Mouse (Mus musculus): ENCODE measurements at regions not wholly inside any gene's neighbourhood (a gene's known extent, or its start where the extent isn't known, plus 50 kb on each side); places are given as distances from the start of the nearest gene placed in this dataset.

DNA sequence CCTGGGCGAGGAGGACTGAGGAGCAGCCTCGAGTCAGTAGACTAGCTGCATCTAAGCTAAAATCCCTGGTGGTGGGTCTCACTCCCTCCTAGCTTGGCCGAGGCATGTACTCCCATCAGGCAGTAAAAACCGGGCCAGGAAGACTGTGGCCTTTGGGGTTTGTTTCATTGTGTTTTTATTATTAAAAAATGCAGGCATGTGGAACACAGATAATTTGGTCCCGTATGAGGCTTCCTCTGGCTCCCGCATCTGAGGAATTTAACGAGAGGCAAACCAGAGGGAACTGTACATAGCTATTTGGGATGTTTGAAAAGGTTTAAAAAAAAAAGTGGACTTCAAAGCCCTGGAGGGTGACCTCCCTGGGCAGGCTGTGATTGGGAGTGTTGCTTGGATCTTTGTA is 69.1 kb upstream of the Tbx5 start:
- no peak for DNase-seq (ENCODE audit: low spot score)
- Histone ChIP-seq H3K4me3 (ENCODE audit: low read depth, low read length) (no peak overlapping the region), H3K27me3 (replicated peaks; ENCODE audit: control insufficient read depth, insufficient read depth, low read length) (no peaks in the 10 kb centered on the region; the same call in 1 of the 2 replicates), H3K27ac (ENCODE audit: low read depth) (no peak overlapping the region), H3K4me2 (ENCODE audit: low read length) (no peak overlapping the region), H3K9ac (ENCODE audit: low read length) (no peak overlapping the region), H3K36me3 (ENCODE audit: control insufficient read depth, insufficient read depth, low read length) (no peaks in the 10 kb centered on the region), H3K9me3 (ENCODE audit: control insufficient read depth, low read length) (no peaks in the 10 kb centered on the region), H3K4me1 (replicated peaks; ENCODE audit: control insufficient read depth, insufficient read depth, low read length) (no peaks in the 10 kb centered on the region)
- no peak for ATAC-seq (replicated peaks; ENCODE audit: low FRiP score, low TSS enrichment, low read depth)
- 52% methylated on average over 7 of the region's 7 CpGs for WGBS

DNA sequence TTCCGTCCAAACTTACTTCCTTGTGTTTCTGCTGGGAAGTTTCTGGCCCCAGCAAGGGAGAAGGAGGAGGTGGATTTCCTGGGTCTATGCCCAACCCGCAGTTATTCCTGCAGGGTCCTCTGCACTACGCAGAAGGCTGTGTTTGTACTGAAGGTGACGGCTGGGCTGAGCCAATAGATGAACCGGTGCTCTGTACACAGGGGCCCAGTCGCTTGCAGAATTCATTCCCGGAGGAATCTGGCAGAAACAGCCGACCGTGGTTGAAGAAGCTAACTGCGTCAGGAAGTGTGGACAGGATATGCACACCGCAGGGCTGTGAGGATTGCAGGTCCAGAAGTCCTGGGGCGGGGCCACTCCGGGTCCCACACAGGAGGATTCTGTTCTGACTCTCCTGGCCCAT is 66.1 kb upstream of the Tbx5 start:
- DNase-seq (ENCODE audit: low spot score): peak; percentile 61
- H3K9ac ChIP-seq (ENCODE audit: low read length): no peak overlapping the region
- 18% methylated on average over 13 of the region's 13 CpGs for WGBS
- no peaks in the 10 kb centered on the region for H3K4me1 ChIP-seq (replicated peaks; ENCODE audit: control insufficient read depth, insufficient read depth, low read length)
- no peaks in the 10 kb centered on the region; the same call in 1 of the 2 replicates for H3K27me3 ChIP-seq (replicated peaks; ENCODE audit: control insufficient read depth, insufficient read depth, low read length)
- H3K4me3 ChIP-seq (ENCODE audit: low read depth, low read length): no peak overlapping the region
- no peak overlapping the region for H3K4me2 ChIP-seq (ENCODE audit: low read length)
- no peaks in the 10 kb centered on the region for H3K36me3 ChIP-seq (ENCODE audit: control insufficient read depth, insufficient read depth, low read length)
- H3K9me3 ChIP-seq (ENCODE audit: control insufficient read depth, low read length): no peaks in the 10 kb centered on the region
- no peak for ATAC-seq (replicated peaks; ENCODE audit: low FRiP score, low TSS enrichment, low read depth)
- H3K27ac ChIP-seq (ENCODE audit: low read depth): no peak overlapping the region

DNA sequence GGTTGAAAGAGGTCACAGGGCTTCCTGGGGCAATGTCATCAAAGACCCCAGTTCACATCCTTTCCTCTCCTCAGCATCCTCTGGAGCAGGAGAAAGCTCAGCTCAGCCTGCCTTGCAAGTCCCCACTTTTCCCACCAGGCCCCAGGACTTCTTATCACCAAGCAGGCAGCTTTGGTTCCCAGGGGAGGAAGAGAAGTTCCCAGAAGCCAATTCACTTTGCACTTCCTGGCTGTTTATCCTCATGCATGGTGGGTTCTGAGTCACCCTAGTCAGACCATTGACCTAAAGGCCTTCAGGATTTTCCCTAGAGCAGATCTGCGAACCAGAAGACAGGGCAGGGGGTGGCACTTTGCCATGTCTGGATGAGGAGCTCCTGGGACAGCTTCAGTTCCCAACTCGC is 61.5 kb upstream of the Tbx5 start:
- Histone ChIP-seq H3K36me3 (ENCODE audit: control insufficient read depth, insufficient read depth, low read length) (no peaks in the 10 kb centered on the region), H3K4me1 (replicated peaks; ENCODE audit: control insufficient read depth, insufficient read depth, low read length) (no peaks in the 10 kb centered on the region), H3K27me3 (replicated peaks; ENCODE audit: control insufficient read depth, insufficient read depth, low read length) (peaks cover 2% of the 10 kb centered on the region; the same call in 1 of the 2 replicates), H3K9ac (ENCODE audit: low read length) (no peak overlapping the region), H3K9me3 (ENCODE audit: control insufficient read depth, low read length) (no peaks in the 10 kb centered on the region), H3K4me2 (ENCODE audit: low read length) (no peak overlapping the region), H3K27ac (ENCODE audit: low read depth) (no peak overlapping the region), H3K4me3 (ENCODE audit: low read depth, low read length) (no peak overlapping the region)
- WGBS: 59% methylated on average over 2 of the region's 2 CpGs
- ATAC-seq (replicated peaks; ENCODE audit: low FRiP score, low TSS enrichment, low read depth) (no peak), DNase-seq (ENCODE audit: low spot score) (no peak)

DNA sequence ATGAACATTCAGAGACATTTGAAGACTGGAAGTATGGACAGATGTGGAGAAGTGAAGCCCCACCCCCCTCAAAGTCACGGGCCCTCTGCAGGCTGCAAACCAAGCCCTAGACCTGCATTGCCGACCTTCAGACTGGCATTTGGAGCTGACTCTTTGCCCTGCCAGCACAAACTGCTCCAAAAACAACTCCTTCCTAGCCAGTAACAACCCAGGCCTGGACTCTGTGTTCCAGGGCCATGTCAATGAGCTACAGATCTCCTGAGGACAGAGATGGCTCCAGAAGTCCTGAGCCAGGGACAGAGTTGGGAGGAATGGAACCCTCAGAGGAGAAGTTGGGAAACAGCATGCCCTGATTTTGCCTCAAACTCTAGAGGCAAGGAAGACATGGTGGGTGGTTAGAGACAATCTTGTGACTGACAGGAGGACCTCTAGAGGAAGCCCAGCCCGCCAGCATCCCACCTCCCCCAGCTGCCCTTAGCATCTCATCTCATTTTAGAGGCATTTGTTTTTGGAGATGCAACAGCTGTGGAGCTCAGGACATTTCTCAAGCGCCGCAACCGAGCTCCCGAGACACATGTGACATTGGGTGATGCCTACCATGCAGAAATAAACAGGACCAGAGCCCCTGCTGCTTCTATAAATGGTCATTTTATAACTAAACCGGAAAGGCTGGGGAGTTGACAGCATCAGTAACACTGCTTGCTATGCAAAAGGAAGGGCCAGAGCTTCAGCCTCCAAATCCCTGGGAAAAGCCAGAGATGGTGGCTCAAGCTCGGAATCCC is 56.2 kb upstream of the Tbx5 start:
- no peak for ATAC-seq (replicated peaks; ENCODE audit: low FRiP score, low TSS enrichment, low read depth)
- Histone ChIP-seq H3K4me3 (ENCODE audit: low read depth, low read length) (no peak overlapping the region), H3K4me2 (ENCODE audit: low read length) (no peak overlapping the region), H3K27me3 (replicated peaks; ENCODE audit: control insufficient read depth, insufficient read depth, low read length) (peaks cover 16% of the 10 kb centered on the region), H3K4me1 (replicated peaks; ENCODE audit: control insufficient read depth, insufficient read depth, low read length) (no peaks in the 10 kb centered on the region), H3K9ac (ENCODE audit: low read length) (no peak overlapping the region), H3K27ac (ENCODE audit: low read depth) (no peak overlapping the region), H3K9me3 (ENCODE audit: control insufficient read depth, low read length) (no peaks in the 10 kb centered on the region), H3K36me3 (ENCODE audit: control insufficient read depth, insufficient read depth, low read length) (no peaks in the 10 kb centered on the region)
- no peak for DNase-seq (ENCODE audit: low spot score)
- WGBS: 64% methylated on average over 9 of the region's 9 CpGs

DNA sequence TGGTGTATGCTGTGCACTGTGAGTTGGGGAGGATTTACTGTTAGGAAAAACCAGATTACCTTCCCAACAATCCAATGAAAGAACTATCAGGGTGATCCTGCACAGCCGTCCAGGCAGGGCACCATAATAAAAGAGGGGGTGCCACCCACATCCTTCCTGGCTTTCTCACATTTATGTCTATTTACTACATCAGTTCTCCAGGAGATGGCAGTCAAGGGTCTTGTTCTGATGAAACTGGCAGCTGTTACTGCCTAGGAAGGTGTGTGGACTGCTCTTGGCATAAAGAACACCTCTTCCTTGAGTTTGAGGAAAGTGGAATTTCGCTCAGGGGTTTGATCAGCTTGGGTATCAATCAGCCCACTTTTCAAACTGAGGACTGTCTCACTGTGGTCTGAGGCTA is 54.6 kb upstream of the Tbx5 start:
- Histone ChIP-seq H3K9ac (ENCODE audit: low read length) (no peak overlapping the region), H3K4me3 (ENCODE audit: low read depth, low read length) (no peak overlapping the region), H3K36me3 (ENCODE audit: control insufficient read depth, insufficient read depth, low read length) (no peaks in the 10 kb centered on the region), H3K4me1 (replicated peaks; ENCODE audit: control insufficient read depth, insufficient read depth, low read length) (no peaks in the 10 kb centered on the region), H3K27me3 (replicated peaks; ENCODE audit: control insufficient read depth, insufficient read depth, low read length) (peaks cover 16% of the 10 kb centered on the region), H3K4me2 (ENCODE audit: low read length) (no peak overlapping the region), H3K9me3 (ENCODE audit: control insufficient read depth, low read length) (no peaks in the 10 kb centered on the region), H3K27ac (ENCODE audit: low read depth) (no peak overlapping the region)
- 26% methylated on average over 2 of the region's 2 CpGs for WGBS
- DNase-seq (ENCODE audit: low spot score) (no peak), ATAC-seq (replicated peaks; ENCODE audit: low FRiP score, low TSS enrichment, low read depth) (no peak)

DNA sequence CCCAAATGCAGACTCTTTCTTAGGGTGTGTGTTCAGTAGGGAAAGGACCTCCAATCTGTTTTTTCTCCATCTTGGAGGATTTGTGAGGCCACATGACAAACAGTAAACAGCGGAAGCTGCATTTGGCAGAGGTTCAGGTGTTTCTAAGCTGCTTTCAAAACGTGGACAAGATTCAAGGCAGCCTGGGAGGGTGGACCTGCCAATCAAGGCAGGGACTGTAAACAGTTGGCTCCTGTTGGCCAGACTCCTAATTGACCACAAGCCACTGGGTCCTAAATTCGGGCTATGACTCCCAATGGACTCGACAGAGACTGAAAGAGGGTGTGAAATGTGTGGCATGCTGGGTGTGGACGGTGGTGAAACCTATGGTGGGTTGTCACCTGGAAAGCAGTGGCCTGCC is 51.1 kb upstream of the Tbx5 start:
- Histone ChIP-seq H3K9me3 (ENCODE audit: control insufficient read depth, low read length) (no peaks in the 10 kb centered on the region), H3K9ac (ENCODE audit: low read length) (no peak overlapping the region), H3K4me2 (ENCODE audit: low read length) (no peak overlapping the region), H3K4me1 (replicated peaks; ENCODE audit: control insufficient read depth, insufficient read depth, low read length) (no peaks in the 10 kb centered on the region), H3K36me3 (ENCODE audit: control insufficient read depth, insufficient read depth, low read length) (no peaks in the 10 kb centered on the region), H3K4me3 (ENCODE audit: low read depth, low read length) (no peak overlapping the region), H3K27me3 (replicated peaks; ENCODE audit: control insufficient read depth, insufficient read depth, low read length) (peaks cover 18% of the 10 kb centered on the region), H3K27ac (ENCODE audit: low read depth) (no peak overlapping the region)
- ATAC-seq (replicated peaks; ENCODE audit: low FRiP score, low TSS enrichment, low read depth) (no peak), DNase-seq (ENCODE audit: low spot score) (no peak)
- 49% methylated on average over 5 of the region's 5 CpGs for WGBS

Measured in intestine, embryonic 14.5 days (tissue).